Mouse (Mus musculus): ENCODE data around the gene Fgf18. TPM values are rescaled to one million over a fixed set of nuclear protein-coding genes. Genes with fewer than 3 reads are reported as not detected.
A peak's percentile ranks its signal among the peaks of the same experiment; 100 is the strongest.

Gene Fgf18
- total RNA-seq, 4 experiments from 2014 or later = 2.2 to 3.9 (median 3.0) TPM

DNA sequence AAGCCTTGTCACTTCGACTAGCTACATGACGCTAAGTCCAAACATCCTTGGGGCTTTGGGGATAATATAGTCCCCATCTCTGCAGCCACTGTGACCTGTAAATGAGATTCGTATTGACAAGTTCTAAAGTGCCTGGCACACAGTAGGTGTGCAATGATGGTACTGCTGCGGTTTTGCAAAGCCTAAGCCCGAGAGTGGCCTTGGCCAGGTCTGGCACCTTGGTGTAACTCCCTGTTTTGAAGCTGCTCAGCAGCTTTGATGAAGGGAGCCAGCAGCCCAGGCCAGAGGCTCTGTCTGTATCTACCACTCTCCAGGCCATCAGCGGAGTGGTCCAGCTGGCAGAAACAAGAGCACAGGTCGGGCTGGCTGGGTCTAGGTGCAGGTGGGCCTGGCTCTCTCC is 72.7 kb downstream of the Fgf18 start:
- DNase-seq (ENCODE audit: low spot score in 2 of 2) = no peak

DNA sequence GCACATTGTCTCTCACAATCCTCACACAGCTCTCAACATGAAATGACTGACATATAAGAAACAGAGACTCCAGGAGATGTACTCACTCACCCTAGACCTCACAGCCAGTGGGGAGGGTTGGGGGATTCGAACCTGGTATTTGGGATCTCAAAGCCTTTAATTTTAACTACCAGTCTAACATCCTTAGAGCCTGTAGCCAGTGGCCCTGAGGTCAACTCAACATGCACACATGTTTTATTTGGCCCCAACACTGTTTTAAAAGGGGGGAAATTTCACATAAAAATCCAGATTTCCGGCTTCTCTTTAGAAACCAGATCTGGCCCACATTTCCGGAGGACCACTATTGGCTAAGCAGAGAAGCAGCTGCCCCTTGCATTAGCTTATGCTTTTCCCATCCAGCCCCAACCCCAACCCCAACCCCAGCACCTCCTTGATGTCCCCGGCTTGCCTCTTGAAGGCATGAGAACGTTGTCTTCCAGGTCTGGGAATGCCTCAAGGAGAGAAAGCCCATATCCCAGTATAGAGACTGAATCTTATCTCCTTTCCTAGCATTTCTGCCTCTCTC is 75.8 kb downstream of the Fgf18 start:
- no peak for DNase-seq (ENCODE audit: low spot score in 2 of 2)

DNA sequence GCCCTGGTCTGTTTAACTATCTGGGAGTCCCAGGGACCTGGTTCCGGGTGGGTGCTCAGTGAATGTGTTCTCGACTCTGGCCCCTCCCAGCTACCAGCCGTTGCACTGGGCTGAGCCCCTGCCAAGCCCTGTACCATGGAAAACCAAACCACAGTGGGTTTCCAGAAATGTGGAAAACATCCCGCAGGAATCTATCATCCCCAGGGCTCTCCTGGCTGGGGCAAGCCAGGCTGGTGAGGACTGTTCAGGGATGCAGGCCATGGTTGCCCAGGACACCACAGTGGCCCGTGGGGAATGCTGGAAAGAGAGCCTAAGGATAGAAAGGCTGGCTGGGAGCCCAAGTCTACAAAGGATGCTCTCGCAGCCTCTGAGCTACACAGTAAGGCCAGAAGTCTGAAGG is 76.7 kb downstream of the Fgf18 start:
- DNase-seq (ENCODE audit: low spot score in 2 of 2) = peak in 1 of 2 experiments; percentile 41

Other genes starting within 250 kb of the Fgf18 start
- gene Npm1, start 15.8 kb upstream of the Fgf18 start, total RNA-seq (2022) = 100 to 1,000 TPM; 184 to 202 (median 195) TPM
- gene Tlx3, start 56.2 kb upstream of the Fgf18 start, total RNA-seq (2022) = not detected
- gene Gm12117, start 129.3 kb upstream of the Fgf18 start, total RNA-seq (2022) = 1 to 10 TPM in 1 of 4 experiments, under 1 TPM in 1, not detected in 2; 0.76 to 1.3 TPM